Mouse (Mus musculus) spleen, postnatal 36 days (tissue): Measurements from ENCODE around the gene Gm21915.

Experiments used
- DNase-seq, 2 experiments: peaks; one replicate each; pipeline ENCODE4 v3.0.0; 2022; ENCODE audit warnings: low spot score in 2 of 2, mixed read lengths in 1 of 2

Gene Gm21915

DNA sequence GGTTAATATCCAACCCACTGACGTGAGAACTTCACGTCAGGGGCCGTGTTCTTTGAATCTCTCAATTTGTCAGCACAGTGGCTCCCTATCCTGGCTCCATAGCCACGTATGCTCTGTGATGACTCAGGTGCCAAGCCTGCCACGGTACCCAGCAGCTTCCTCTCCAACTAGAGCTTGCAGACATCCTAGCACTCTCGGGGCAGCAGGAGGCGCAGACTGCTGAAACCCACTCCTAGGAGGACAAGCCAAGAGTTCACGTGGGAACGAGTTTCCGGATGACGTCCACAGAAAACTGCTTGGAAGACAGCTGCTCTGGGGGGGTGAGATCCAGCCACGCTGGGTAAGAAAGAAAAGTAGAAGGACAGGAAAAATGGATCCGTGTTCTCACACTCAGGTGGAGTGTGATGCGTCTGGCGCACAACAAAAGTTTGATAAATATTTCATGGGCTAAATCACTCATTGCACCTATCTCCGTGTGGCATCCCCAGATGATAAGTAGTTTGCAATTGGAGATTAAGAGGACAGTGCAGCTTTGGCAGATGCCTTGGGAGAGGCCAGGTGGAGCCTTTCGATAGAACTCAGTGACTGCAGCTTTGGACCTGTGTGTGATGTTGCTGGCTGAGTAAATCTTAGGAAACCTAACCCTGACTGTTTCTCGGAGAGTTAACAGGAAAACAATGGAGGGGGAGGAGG is 46.9 kb downstream of the Gm21915 start:
- DNase-seq, result no peak

- DNase-seq, result no peak
Measured at GRCm38 (mm10) chr9:40717875-40718185, 47.4 kb downstream of the Gm21915 start.
